Mouse (Mus musculus): Measurements from ENCODE around the gene Ginm1.

- TF ChIP-seq MAFK (IDR thresholded peaks at IDR 0.05; ENCODE audit: insufficient read depth, low read depth, low read length) (no peak), HCFC1 (IDR thresholded peaks at IDR 0.05; ENCODE audit: borderline replicate concordance, insufficient read depth, low read length) (no peak), CHD2 (IDR thresholded peaks at IDR 0.05; ENCODE audit: low read depth, low read length) (no peak), ZC3H11A (IDR thresholded peaks at IDR 0.05; ENCODE audit: borderline replicate concordance, low read depth, low read length) (no peak)
Observed at GRCm38 (mm10) chr10:7775421-7775820, 17.2 kb downstream of the Ginm1 start.

All from ES-E14 (cell line).